Mouse (Mus musculus): ENCODE data around the gene Wwp2. TPM values are rescaled to one million over a fixed set of nuclear protein-coding genes. Genes with fewer than 3 reads are reported as not detected.

Gene Wwp2
- polyA plus RNA-seq, 1 experiment from 2014 or later, result 81.2 TPM

DNA sequence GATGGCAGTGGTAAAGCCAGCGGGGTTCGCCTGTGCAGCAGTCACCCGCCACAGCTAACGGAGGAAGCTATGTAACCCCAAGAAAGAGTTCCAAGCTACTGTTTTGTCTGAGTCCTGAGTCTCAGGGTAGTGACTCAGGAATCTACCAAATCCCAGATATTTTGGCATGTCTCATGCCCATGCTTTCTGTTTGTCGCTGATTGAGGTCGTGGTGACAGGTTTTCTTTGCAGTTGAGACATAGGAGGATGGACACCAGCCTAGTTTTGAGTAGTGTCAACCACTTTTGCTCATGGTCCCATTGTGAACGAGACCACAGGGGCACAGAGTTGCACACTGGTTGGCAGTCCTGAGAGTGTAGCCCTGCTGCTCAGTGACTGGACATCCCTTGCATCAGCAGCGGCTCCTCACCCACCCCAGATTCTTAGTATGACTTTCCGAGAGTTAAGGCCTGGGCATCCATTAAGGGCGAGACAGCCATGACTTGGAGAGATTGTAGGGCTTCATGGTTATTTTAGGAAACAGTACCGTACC is 109.5 kb downstream of the Wwp2 start:
- H3K4me2 ChIP-seq (replicated peaks), result no peak overlapping the region
- 96% methylated on average over 11 of the region's 11 CpGs for WGBS
- peaks cover 55% of the 10 kb centered on the region for H3K36me3 ChIP-seq
- no peaks in the 10 kb centered on the region for H3K27me3 ChIP-seq
- no peak overlapping the region for H3K27ac ChIP-seq (replicated peaks)
- no peak overlapping the region for H3K9ac ChIP-seq (replicated peaks)
- no peak overlapping the region for H3K4me3 ChIP-seq
- no peak for ATAC-seq (ENCODE audit: low FRiP score, low read depth)
- H3K9me3 ChIP-seq, result no peaks in the 10 kb centered on the region
- 0 out of 2 replicates have a peak, but pooled peaks cover 5% of the 10 kb centered on the region for H3K4me1 ChIP-seq

DNA sequence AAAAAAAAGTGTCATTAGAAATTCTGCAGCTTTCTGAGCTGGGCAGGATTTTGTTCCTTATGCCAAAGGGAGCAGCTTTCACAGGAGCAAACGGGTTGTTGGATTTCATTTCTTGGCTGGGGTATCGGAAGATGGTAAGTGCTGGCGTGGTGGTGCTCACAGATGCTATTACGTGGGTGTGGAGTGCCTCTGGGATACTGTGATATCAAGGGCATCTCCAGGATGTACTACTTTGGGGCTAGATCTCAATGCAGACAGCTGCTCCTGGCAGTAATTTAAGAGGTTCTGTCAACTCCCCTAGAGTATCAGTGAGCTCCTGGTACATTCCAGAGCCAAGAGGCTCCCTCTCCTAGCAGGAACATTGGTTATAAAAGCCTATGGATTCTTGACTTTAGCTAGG is 110.0 kb downstream of the Wwp2 start:
- H3K4me2 ChIP-seq (replicated peaks), result no peak overlapping the region
- no peak overlapping the region for H3K27ac ChIP-seq (replicated peaks)
- 0 out of 2 replicates have a peak, but pooled peaks cover 5% of the 10 kb centered on the region for H3K4me1 ChIP-seq
- H3K27me3 ChIP-seq, result no peaks in the 10 kb centered on the region
- H3K36me3 ChIP-seq, result peaks cover 56% of the 10 kb centered on the region
- H3K9me3 ChIP-seq, result no peaks in the 10 kb centered on the region
- no peak overlapping the region for H3K9ac ChIP-seq (replicated peaks)
- no peak for ATAC-seq (ENCODE audit: low FRiP score, low read depth)
- WGBS, result 96% methylated on average over 4 of the region's 4 CpGs
- H3K4me3 ChIP-seq, result no peak overlapping the region

- Histone ChIP-seq H3K9ac (replicated peaks) (0 out of 2 replicates have a peak overlapping the region, but pooled peaks have one; percentile 20), H3K27me3 (no peaks in the 10 kb centered on the region), H3K4me3 (no peak overlapping the region), H3K4me2 (replicated peaks) (no peak overlapping the region), H3K9me3 (no peaks in the 10 kb centered on the region), H3K27ac (replicated peaks) (no peak overlapping the region), H3K36me3 (peaks cover 51% of the 10 kb centered on the region), H3K4me1 (peaks cover 5% of the 10 kb centered on the region; the same call in 1 of the 2 replicates)
- no peak for ATAC-seq (ENCODE audit: low FRiP score, low read depth)
- 88% methylated on average over 8 of the region's 8 CpGs for WGBS
Observed at GRCm38 (mm10) chr8:107546817-107547216, 110.7 kb downstream of the Wwp2 start.

DNA sequence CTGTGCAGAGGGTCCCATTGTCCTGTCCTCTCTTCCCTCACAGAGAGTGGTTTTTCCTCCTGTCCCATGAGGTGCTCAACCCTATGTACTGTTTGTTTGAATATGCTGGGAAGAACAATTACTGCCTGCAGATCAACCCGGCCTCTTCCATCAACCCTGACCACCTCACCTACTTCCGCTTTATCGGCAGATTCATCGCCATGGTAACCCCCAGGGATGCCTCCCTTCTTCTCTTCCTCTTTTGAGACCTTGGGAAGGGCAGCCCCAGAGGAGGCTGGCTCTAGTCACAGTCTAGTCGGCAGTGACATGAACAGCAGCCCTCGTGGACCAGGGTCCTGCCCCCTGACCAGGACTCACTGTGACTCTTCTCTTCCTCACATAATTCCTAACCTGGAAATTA is 116.1 kb downstream of the Wwp2 start:
- Histone ChIP-seq H3K4me2 (replicated peaks) (no peak overlapping the region), H3K27ac (replicated peaks) (no peak overlapping the region), H3K4me3 (no peak overlapping the region), H3K36me3 (peaks cover 68% of the 10 kb centered on the region), H3K27me3 (no peaks in the 10 kb centered on the region), H3K4me1 (peaks cover 3% of the 10 kb centered on the region; the same call in 1 of the 2 replicates), H3K9ac (replicated peaks) (no peak overlapping the region), H3K9me3 (no peaks in the 10 kb centered on the region)
- WGBS, result 37% methylated on average over 6 of the region's 6 CpGs
- no peak for ATAC-seq (ENCODE audit: low FRiP score, low read depth)

DNA sequence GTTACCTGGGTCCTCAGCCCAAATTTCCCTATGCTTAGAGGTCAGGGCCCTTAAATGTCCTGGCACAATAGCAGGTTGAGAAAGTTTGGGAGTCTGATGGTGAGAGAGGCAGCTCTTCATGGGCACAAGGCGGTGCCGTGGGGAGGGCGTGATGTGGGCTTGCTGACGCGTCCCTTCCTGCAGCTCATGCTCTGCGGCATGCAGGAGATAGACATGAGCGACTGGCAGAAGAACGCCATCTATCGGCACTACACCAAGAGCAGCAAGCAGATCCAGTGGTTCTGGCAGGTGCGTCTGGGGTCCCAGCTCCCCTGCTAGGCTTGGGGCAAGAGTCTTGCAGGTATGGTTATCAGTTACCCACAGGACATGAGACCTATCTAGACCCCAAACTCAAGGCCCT is 119.1 kb downstream of the Wwp2 start:
- Histone ChIP-seq H3K36me3 (peaks cover 46% of the 10 kb centered on the region), H3K27ac (replicated peaks) (no peak overlapping the region), H3K4me2 (replicated peaks) (no peak overlapping the region), H3K9ac (replicated peaks) (no peak overlapping the region), H3K27me3 (no peaks in the 10 kb centered on the region), H3K4me3 (no peak overlapping the region), H3K9me3 (no peaks in the 10 kb centered on the region), H3K4me1 (peaks cover 3% of the 10 kb centered on the region; the same call in 1 of the 2 replicates)
- ATAC-seq (ENCODE audit: low FRiP score, low read depth), result no peak
- 89% methylated on average over 10 of the region's 10 CpGs for WGBS

DNA sequence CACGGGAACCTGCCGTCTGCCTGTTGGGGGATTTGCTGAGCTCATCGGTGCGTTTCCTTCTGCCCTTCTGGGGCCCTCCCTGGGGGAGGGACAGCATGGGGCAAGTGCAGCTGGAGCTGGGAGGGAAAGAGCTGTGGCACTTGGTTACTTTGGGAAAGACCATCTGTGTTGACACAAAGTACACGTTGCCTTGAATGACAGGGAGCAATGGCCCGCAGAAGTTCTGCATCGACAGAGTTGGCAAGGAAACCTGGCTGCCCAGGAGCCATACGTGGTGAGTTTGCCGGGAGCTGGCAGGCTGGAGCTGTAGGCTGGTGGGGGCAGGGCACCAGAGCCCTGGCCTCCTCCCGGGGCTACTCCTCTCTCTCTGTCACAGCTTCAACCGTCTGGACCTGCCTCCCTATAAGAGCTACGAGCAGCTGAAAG is 120.4 kb downstream of the Wwp2 start:
- Histone ChIP-seq H3K4me1 (peaks cover 3% of the 10 kb centered on the region; the same call in 1 of the 2 replicates), H3K4me3 (no peak overlapping the region), H3K27me3 (no peaks in the 10 kb centered on the region), H3K9ac (replicated peaks) (no peak overlapping the region), H3K36me3 (peaks cover 39% of the 10 kb centered on the region), H3K4me2 (replicated peaks) (no peak overlapping the region), H3K27ac (replicated peaks) (no peak overlapping the region), H3K9me3 (no peaks in the 10 kb centered on the region)
- WGBS, result 43% methylated on average over 12 of the region's 12 CpGs
- ATAC-seq (ENCODE audit: low FRiP score, low read depth), result no peak

DNA sequence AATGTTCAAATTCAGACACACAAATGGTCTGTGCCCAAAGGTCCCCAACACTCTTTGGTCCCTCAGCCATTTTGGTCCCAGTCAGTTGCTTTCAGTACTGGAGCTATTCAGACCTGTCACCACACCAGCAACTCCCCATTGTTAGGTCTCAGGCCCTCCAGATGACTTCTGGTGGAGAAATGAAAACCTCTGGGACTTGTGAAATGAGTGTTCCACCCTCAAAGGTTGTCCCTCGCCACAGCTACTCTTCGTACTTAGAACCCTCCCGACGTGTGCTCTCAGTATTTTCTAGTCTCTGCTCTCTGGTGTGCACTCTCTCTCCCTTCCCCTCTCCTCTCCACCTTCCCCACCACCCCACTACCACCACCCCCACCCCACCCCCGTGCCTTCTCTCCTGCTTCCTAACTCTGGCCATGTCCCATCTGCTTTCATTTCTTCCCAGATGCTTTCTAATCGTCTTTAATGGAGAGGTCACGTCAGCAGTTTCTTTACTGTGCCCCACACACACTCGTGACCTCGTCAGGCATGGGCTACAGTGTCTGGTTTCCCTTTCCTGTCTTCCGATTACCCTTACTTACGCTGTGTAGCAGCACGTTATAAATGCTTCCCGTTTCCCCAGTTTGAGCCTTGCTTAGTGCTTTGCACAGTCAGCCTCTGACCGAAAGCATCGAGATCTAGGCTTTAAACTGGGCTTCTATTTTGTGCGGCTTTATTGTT is 124.8 kb downstream of the Wwp2 start:
- Histone ChIP-seq H3K36me3 (peaks cover 16% of the 10 kb centered on the region), H3K9me3 (no peaks in the 10 kb centered on the region), H3K4me2 (replicated peaks) (no peak overlapping the region), H3K27me3 (no peaks in the 10 kb centered on the region), H3K9ac (replicated peaks) (no peak overlapping the region), H3K27ac (replicated peaks) (no peak overlapping the region), H3K4me1 (peaks cover 3% of the 10 kb centered on the region; the same call in 1 of the 2 replicates), H3K4me3 (no peak overlapping the region)
- ATAC-seq (ENCODE audit: low FRiP score, low read depth), result no peak
- WGBS, result 70% methylated on average over 16 of the region's 16 CpGs

DNA sequence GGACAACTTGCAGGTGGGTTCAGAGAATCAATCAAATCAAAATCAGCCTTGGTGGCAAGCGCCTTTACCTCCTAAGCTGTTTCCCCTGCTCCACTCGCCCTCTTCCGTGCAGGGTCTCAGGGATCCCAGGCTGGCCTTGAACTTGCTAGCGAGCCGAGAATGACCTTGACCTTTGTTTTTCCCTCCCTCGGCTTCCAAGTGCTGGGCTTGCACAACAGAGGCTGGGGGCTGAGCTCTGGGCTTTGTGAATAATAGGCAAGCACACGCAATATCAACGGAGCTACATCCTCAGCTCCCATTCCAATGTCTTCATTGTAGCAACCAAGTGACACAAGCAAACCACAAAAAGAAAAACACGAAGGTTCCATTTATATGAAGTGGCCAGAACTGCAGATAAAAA is 126.0 kb downstream of the Wwp2 start:
- no peak overlapping the region for H3K9ac ChIP-seq (replicated peaks)
- no peak overlapping the region for H3K4me3 ChIP-seq
- no peak overlapping the region for H3K4me2 ChIP-seq (replicated peaks)
- H3K4me1 ChIP-seq, result no peaks in the 10 kb centered on the region
- H3K36me3 ChIP-seq, result peaks cover 5% of the 10 kb centered on the region
- 76% methylated on average over 9 of the region's 9 CpGs for WGBS
- H3K9me3 ChIP-seq, result no peaks in the 10 kb centered on the region
- H3K27me3 ChIP-seq, result no peaks in the 10 kb centered on the region
- no peak for ATAC-seq (ENCODE audit: low FRiP score, low read depth)
- no peak overlapping the region for H3K27ac ChIP-seq (replicated peaks)

DNA sequence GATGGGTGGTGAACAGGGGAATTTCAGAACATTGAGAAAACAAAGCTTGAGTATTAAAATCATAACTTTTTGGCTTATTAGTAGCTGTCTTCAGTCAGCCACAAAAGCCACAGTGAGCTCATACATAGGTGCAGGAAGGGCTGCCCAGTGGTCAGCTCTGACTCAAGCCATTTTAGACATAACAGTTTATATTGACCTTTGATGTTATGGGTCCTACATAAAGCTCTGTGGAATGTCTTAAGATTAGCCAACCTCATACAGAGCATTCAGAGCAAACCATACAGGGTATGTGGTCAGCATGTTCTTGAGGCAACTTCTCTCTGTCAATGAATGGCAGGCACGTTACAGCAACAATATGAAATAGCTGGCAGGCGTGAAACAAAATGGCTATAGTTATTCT is 134.9 kb downstream of the Wwp2 start:
- Histone ChIP-seq H3K4me1 (no peaks in the 10 kb centered on the region), H3K9ac (replicated peaks) (no peak overlapping the region), H3K4me3 (no peak overlapping the region), H3K27ac (replicated peaks) (no peak overlapping the region), H3K4me2 (replicated peaks) (no peak overlapping the region), H3K9me3 (no peaks in the 10 kb centered on the region), H3K36me3 (no peaks in the 10 kb centered on the region), H3K27me3 (no peaks in the 10 kb centered on the region)
- 95% methylated on average over 2 of the region's 2 CpGs for WGBS
- ATAC-seq (ENCODE audit: low FRiP score, low read depth), result no peak

DNA sequence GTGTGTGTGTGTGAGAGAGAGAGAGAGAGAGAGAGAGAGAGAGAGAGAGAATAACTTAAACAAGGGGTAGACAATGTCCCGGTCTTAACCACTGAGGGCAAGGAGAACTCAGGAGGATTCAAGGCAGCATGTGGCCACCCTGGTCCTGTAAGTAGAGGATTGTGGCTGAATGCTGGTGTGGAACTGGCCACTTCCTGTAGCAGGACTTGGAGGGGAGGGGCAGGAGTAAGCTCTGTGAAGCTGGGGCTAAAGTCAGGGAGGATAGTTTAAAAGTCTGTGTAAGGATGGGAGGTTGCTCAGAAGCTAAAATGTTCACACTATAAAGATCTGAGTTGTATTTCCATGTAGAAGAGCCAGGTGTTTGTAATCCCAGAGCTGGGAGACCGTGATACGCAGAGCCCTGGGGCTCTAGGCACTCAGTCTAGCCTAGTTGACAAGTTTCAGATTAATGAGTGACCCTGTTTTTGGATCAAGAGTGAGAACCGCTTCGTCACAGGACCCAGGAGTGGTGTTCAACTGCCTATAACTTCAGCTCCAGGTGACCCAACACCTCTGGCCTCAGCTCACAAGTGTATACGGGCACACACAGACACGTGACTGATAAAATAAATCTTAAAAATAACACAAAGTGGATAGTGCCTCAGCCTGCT is 135.4 kb downstream of the Wwp2 start:
- H3K4me2 ChIP-seq (replicated peaks), result no peak overlapping the region
- peaks cover 2% of the 10 kb centered on the region; the same call in 1 of the 2 replicates for H3K4me1 ChIP-seq
- H3K9me3 ChIP-seq, result no peaks in the 10 kb centered on the region
- no peaks in the 10 kb centered on the region for H3K36me3 ChIP-seq
- no peak overlapping the region for H3K4me3 ChIP-seq
- no peak for ATAC-seq (ENCODE audit: low FRiP score, low read depth)
- H3K9ac ChIP-seq (replicated peaks), result no peak overlapping the region
- 89% methylated on average over 7 of the region's 7 CpGs for WGBS
- H3K27me3 ChIP-seq, result no peaks in the 10 kb centered on the region
- no peak overlapping the region for H3K27ac ChIP-seq (replicated peaks)

- Histone ChIP-seq H3K9me3 (no peaks in the 10 kb centered on the region), H3K4me1 (peaks cover 2% of the 10 kb centered on the region; the same call in 1 of the 2 replicates), H3K27ac (replicated peaks) (no peak overlapping the region), H3K4me2 (replicated peaks) (no peak overlapping the region), H3K27me3 (no peaks in the 10 kb centered on the region), H3K9ac (replicated peaks) (no peak overlapping the region), H3K36me3 (no peaks in the 10 kb centered on the region), H3K4me3 (no peak overlapping the region)
- 54% methylated on average over 4 of the region's 4 CpGs for WGBS
- ATAC-seq (ENCODE audit: low FRiP score, low read depth), result no peak
Observed at GRCm38 (mm10) chr8:107572497-107572896, 136.3 kb downstream of the Wwp2 start.

DNA sequence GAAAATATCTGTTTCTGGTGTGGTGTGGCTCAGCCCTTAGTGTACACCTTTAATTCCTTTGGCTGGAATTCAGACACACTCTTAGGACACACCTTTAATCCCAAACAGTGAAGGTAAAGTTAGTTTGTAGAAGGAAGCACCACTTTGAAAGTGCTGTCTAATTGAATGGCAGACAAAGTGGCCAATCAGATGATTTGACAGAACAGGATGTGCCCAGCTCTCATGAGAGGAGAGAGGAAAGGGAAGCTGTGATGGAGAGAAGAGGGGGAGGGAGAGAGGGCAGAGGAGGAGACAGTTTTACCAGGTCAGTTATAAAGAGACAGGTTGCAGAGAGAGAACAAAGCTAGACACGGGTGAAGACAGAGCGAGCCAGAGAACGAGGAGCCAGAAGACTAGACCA is 138.6 kb downstream of the Wwp2 start:
- Histone ChIP-seq H3K9ac (replicated peaks) (no peak overlapping the region), H3K27ac (replicated peaks) (no peak overlapping the region), H3K9me3 (no peaks in the 10 kb centered on the region), H3K4me1 (peaks cover 2% of the 10 kb centered on the region; the same call in 1 of the 2 replicates), H3K4me2 (replicated peaks) (no peak overlapping the region), H3K36me3 (peaks cover 20% of the 10 kb centered on the region), H3K27me3 (no peaks in the 10 kb centered on the region), H3K4me3 (no peak overlapping the region)
- ATAC-seq (ENCODE audit: low FRiP score, low read depth), result no peak
- 84% methylated on average over 3 of the region's 3 CpGs for WGBS

Measured in midbrain, embryonic 12.5 days (tissue).